Mouse (Mus musculus) embryonic stem cell, embryonic (primary cell): ENCODE measurements around the gene Thap8.

Experiments used
- CTCF ChIA-PET, 4 experiments: fragments of 300-600 bp in 2 of 4; fragments of 350-600 bp in 2 of 4; sonication (Branson Sonifier 250); formaldehyde crosslinking; loops; one replicate each; lab custom pipeline; 2022; ENCODE audit warnings: inconsistent platforms in 2 of 4; lab: Charles Lee
- POLR2A ChIA-PET, 4 experiments: fragments of 300-600 bp in 2 of 4; fragments of 350-600 bp in 2 of 4; sonication (Branson Sonifier 250); formaldehyde crosslinking; loops; one replicate each; lab custom pipeline; 2022; ENCODE audit warnings: antibody characterized with exemption in 4 of 4, inconsistent platforms in 1 of 4; lab: Charles Lee

The Thap8 gene

GRCm38 (mm10) chr7:30266780-30267179 is 13.1 kb upstream of the Thap8 start:
- POLR2A ChIA-PET = interaction anchor here (0.6 to 20.2 kb wide), 35 partner anchors 9 to 1459 kb away, joined by 3 to 328 read pairs (median 4); partner anchors contain the start of genes Thap8 (in 4 of the 4), Wdr62 (in 4 of the 4), Polr2i (in 2 of the 4) and Tbcb (in 2 of the 4)

GRCm38 (mm10) chr7:30269641-30270040 is 10.3 kb upstream of the Thap8 start:
- ChIA-PET POLR2A (interaction anchor here in 3 of 4 experiments (0.7 to 20.2 kb wide), 9 partner anchors 10 to 36 kb away, joined by 3 to 328 read pairs (median 13); partner anchors contain the start of genes Thap8 (in 3 of the 3), Wdr62 (in 3 of the 3), Ovol3 (in 1 of the 3) and Polr2i (in 1 of the 3)), CTCF (interaction anchor here in 1 of 4 experiments (0.6 kb wide), 1 partner anchor 49 kb away, joined by 3 read pairs; no protein-coding TSS in a partner anchor)

More at GRCm38 (mm10) chr7:30266780-30267179, 13.1 kb upstream of the Thap8 start:
- CTCF ChIA-PET = interaction anchor here in 3 of 4 experiments (0.7 to 1.9 kb wide), 15 partner anchors 10 to 111 kb away, joined by 3 to 9 read pairs (median 3); partner anchors contain the start of genes Capns1 (in 1 of the 3), Polr2i (in 1 of the 3) and Tbcb (in 1 of the 3)

GRCm38 (mm10) chr7:30274383-30274782 is 5.5 kb upstream of the Thap8 start:
- ChIA-PET POLR2A (interaction anchor here in 2 of 4 experiments (1.3 to 15.3 kb wide), 2 partner anchors 9 to 12 kb away, joined by 3 to 328 read pairs; no protein-coding TSS in a partner anchor), CTCF (no interaction called here)

- ChIA-PET CTCF (interaction anchor here in 1 of 4 experiments (0.7 kb wide), 2 partner anchors 102 to 329 kb away, joined by 3 to 4 read pairs; no protein-coding TSS in a partner anchor), POLR2A (interaction anchor here (0.7 to 15.3 kb wide), 16 partner anchors 12 to 1721 kb away, joined by 3 to 328 read pairs (median 6); partner anchors contain the start of genes Ovol3 (in 1 of the 4), Polr2i (in 1 of the 4) and Tbcb (in 1 of the 4))
These were observed 983 bp upstream of the Thap8 start for GRCm38 (mm10) chr7:30278911-30279310.

- POLR2A ChIA-PET = interaction anchor here (0.5 to 15.3 kb wide), 35 partner anchors 13 to 373 kb away, joined by 3 to 328 read pairs (median 5); partner anchors contain the start of genes Capns1 (in 2 of the 4), Alkbh6 (in 1 of the 4), Clip3 (in 1 of the 4) and Cox7a1 (in 1 of the 4)
These were observed 358 bp upstream of the Thap8 start for GRCm38 (mm10) chr7:30279536-30279935.

GRCm38 (mm10) chr7:30280670-30281138 is 810 bp downstream of the Thap8 start:
- CTCF ChIA-PET = interaction anchor here (0.6 to 1.8 kb wide), 14 partner anchors 11 to 579 kb away, joined by 3 to 20 read pairs (median 4); partner anchors contain the start of genes Capns1 (in 1 of the 4), Clip3 (in 1 of the 4), Polr2i (in 1 of the 4) and Tbcb (in 1 of the 4)
- POLR2A ChIA-PET = interaction anchor here (0.6 to 15.3 kb wide), 181 partner anchors 8 to 1899 kb away, joined by 3 to 328 read pairs (median 5); partner anchors contain the start of genes Capns1 (in 3 of the 4), Clip3 (in 3 of the 4), Cox7a1 (in 3 of the 4) and E130208F15Rik (in 3 of the 4)

More at GRCm38 (mm10) chr7:30279536-30279935, 358 bp upstream of the Thap8 start:
- CTCF ChIA-PET = interaction anchor here in 1 of 4 experiments (0.7 to 1.8 kb wide), 2 partner anchors 21 to 328 kb away, joined by 4 to 20 read pairs; no protein-coding TSS in a partner anchor

GRCm38 (mm10) chr7:30281522-30281921 is 1.6 kb downstream of the Thap8 start:
- ChIA-PET POLR2A (interaction anchor here (0.6 to 15.3 kb wide), 62 partner anchors 9 to 812 kb away, joined by 3 to 328 read pairs (median 8); partner anchors contain the start of genes Clip3 (in 2 of the 4), E130208F15Rik (in 2 of the 4), Ovol3 (in 2 of the 4) and Polr2i (in 2 of the 4)), CTCF (interaction anchor here in 3 of 4 experiments (0.7 to 1.8 kb wide), 8 partner anchors 10 to 156 kb away, joined by 3 to 20 read pairs (median 4); partner anchors contain the start of genes Capns1 (in 1 of the 3) and Clip3 (in 1 of the 3))

GRCm38 (mm10) chr7:30282740-30283139 is 2.8 kb downstream of the Thap8 start:
- ChIA-PET CTCF (interaction anchor here in 3 of 4 experiments (0.6 to 1.8 kb wide), 6 partner anchors 16 to 54 kb away, joined by 3 to 6 read pairs (median 4); no protein-coding TSS in a partner anchor), POLR2A (interaction anchor here in 3 of 4 experiments (0.6 to 15.3 kb wide), 26 partner anchors 10 to 294 kb away, joined by 3 to 328 read pairs (median 6); partner anchors contain the start of genes Clip3 (in 2 of the 3), E130208F15Rik (in 2 of the 3), Polr2i (in 2 of the 3) and Sdhaf1 (in 2 of the 3))

- ChIA-PET CTCF (interaction anchor here in 2 of 4 experiments (0.6 to 1.1 kb wide), 2 partner anchors 54 to 736 kb away, joined by 3 to 5 read pairs; partner anchors contain the start of gene Tbcb (in 1 of the 2)), POLR2A (interaction anchor here in 2 of 4 experiments (0.6 to 15.3 kb wide), 7 partner anchors 9 to 253 kb away, joined by 3 to 328 read pairs (median 4); no protein-coding TSS in a partner anchor)
These were observed 7.0 kb downstream of the Thap8 start for GRCm38 (mm10) chr7:30286701-30287410.

- ChIA-PET CTCF (interaction anchor here in 1 of 4 experiments (0.8 kb wide), 1 partner anchor 44 kb away, joined by 3 read pairs; no protein-coding TSS in a partner anchor), POLR2A (interaction anchor here in 1 of 4 experiments (0.6 to 2.0 kb wide), 3 partner anchors 8 to 177 kb away, joined by 3 to 6 read pairs (median 3); partner anchors contain the start of genes Syne4, Thap8 and Wdr62)
These were observed 8.2 kb downstream of the Thap8 start for GRCm38 (mm10) chr7:30288046-30288445.

- ChIA-PET POLR2A (interaction anchor here in 2 of 4 experiments (0.6 to 8.8 kb wide), 3 partner anchors 7 to 117 kb away, joined by 4 to 84 read pairs (median 6); partner anchors contain the start of genes Thap8 (in 2 of the 2) and Wdr62 (in 2 of the 2)), CTCF (no interaction called here)
These were observed 9.3 kb downstream of the Thap8 start for GRCm38 (mm10) chr7:30289071-30289713.

- CTCF ChIA-PET = interaction anchor here in 1 of 4 experiments (0.7 kb wide), 1 partner anchor 44 kb away, joined by 7 read pairs; no protein-coding TSS in a partner anchor
- POLR2A ChIA-PET = interaction anchor here in 3 of 4 experiments (0.6 to 8.8 kb wide), 6 partner anchors 8 to 168 kb away, joined by 3 to 84 read pairs (median 5); partner anchors contain the start of genes Thap8 (in 2 of the 3), Wdr62 (in 2 of the 3) and Kirrel2 (in 1 of the 3)
These were observed 10.0 kb downstream of the Thap8 start for GRCm38 (mm10) chr7:30289714-30290399.

GRCm38 (mm10) chr7:30291215-30292131 is 11.6 kb downstream of the Thap8 start, which contains the start of gene Clip3:
Clip3 (plus strand) TSS chr7:30291728.
- CTCF ChIA-PET = interaction anchor here in 2 of 4 experiments (0.6 to 1.8 kb wide), 4 partner anchors 8 to 75 kb away, joined by 3 to 6 read pairs (median 4); partner anchors contain the start of gene Wdr62 (in 1 of the 2)
- POLR2A ChIA-PET = interaction anchor here in 3 of 4 experiments (0.6 to 8.8 kb wide), 7 partner anchors 9 to 165 kb away, joined by 3 to 84 read pairs (median 8); partner anchors contain the start of genes Thap8 (in 3 of the 3) and Wdr62 (in 3 of the 3)

GRCm38 (mm10) chr7:30293795-30294194 is 13.9 kb downstream of the Thap8 start:
- CTCF ChIA-PET = interaction anchor here in 2 of 4 experiments (0.6 to 1.5 kb wide), 2 partner anchors 12 to 49 kb away, joined by 3 to 4 read pairs; no protein-coding TSS in a partner anchor
- POLR2A ChIA-PET = interaction anchor here in 2 of 4 experiments (7.8 to 8.8 kb wide), 2 partner anchors 12 kb away, joined by 67 to 84 read pairs; partner anchors contain the start of genes Thap8 (in 2 of the 2) and Wdr62 (in 2 of the 2)
